Mouse (Mus musculus) frontal cortex, postnatal 10 days (tissue): Measurements from ENCODE around the gene Hoxb9.

Source experiments
- DNase-seq, 2 experiments: peaks; one replicate each; pipeline ENCODE4 v3.0.0; 2022; ENCODE audit warnings: low spot score in 2 of 2, mixed read lengths in 1 of 2

Gene Hoxb9

GRCm38 (mm10) chr11:96298895-96299667, 27.8 kb downstream of the Hoxb9 start:
- DNase-seq = no peak

GRCm38 (mm10) chr11:96299781-96300180, 28.5 kb downstream of the Hoxb9 start:
- DNase-seq = no peak

- no peak for DNase-seq
Observed at GRCm38 (mm10) chr11:96300354-96301063, 29.3 kb downstream of the Hoxb9 start.

GRCm38 (mm10) chr11:96301064-96301431, 29.8 kb downstream of the Hoxb9 start:
- no peak for DNase-seq

- peak in 1 of 2 experiments; percentile 31 for DNase-seq
Observed at GRCm38 (mm10) chr11:96301837-96302236, 30.6 kb downstream of the Hoxb9 start.

- DNase-seq = no peak
Observed at GRCm38 (mm10) chr11:96302381-96303150, 31.3 kb downstream of the Hoxb9 start.

GRCm38 (mm10) chr11:96303151-96304099, 32.2 kb downstream of the Hoxb9 start, which contains the start of gene Hoxb5:
Gene Hoxb5 (plus strand): TSS chr11:96303336.
- DNase-seq = no peak

GRCm38 (mm10) chr11:96304381-96305195, 33.3 kb downstream of the Hoxb9 start:
- no peak for DNase-seq

GRCm38 (mm10) chr11:96305505-96306182, 34.4 kb downstream of the Hoxb9 start:
- DNase-seq = no peak

- DNase-seq = no peak
Observed at GRCm38 (mm10) chr11:96306183-96306907, 35.1 kb downstream of the Hoxb9 start.

- no peak for DNase-seq
Observed at GRCm38 (mm10) chr11:96306908-96307269, 35.6 kb downstream of the Hoxb9 start.

- DNase-seq = no peak
Observed at GRCm38 (mm10) chr11:96308763-96309162, 37.5 kb downstream of the Hoxb9 start.

- DNase-seq = no peak
Observed at GRCm38 (mm10) chr11:96309288-96309687, 38.0 kb downstream of the Hoxb9 start.

- DNase-seq = no peak
Observed at GRCm38 (mm10) chr11:96310183-96310938, 39.1 kb downstream of the Hoxb9 start.

- no peak for DNase-seq
Observed at GRCm38 (mm10) chr11:96311097-96311496, 39.8 kb downstream of the Hoxb9 start.

GRCm38 (mm10) chr11:96311520-96312417, 40.5 kb downstream of the Hoxb9 start:
- no peak for DNase-seq

GRCm38 (mm10) chr11:96313134-96313533, 41.9 kb downstream of the Hoxb9 start:
- DNase-seq = no peak
